In the genomic region with DNA sequence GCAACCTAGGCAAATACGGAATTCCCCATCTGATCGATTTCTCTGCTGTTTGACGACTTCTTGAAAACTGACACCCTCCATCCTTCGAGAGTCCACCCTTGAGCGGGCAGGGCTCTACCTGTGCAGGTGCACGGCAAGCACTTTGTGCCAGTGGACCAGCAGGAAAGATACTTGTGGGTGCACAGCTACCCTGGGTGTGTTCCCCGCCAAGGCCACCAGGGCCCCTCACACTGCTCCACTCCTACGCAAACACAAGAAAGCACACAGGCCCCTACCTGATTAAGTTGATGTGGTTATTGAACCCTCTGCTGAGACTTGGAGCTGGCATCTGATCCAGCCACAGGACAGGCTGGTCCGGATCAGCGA, we compare ENCODE assay signal across 27 mouse cellular contexts. TPM values are rescaled to one million over a fixed set of nuclear protein-coding genes. Genes with fewer than 3 reads are reported as not detected.
DNase-seq lines count a peak whose midpoint lies in the region; ATAC-seq and TF ChIP-seq lines count a peak whose summit lies in the region.
"Had no signal": no experiment of that assay in that cellular context is flagged by ENCODE, and none has a peak within 500 bp of the region (broad histone marks: within the 10 kb centered on the region; RNA-seq: fewer than 3 reads in every experiment).

No protein-coding gene starts in this region.

- no peak overlapping the region for H3K27ac ChIP-seq in midbrain, postnatal 0 days (ENCODE audit: low read depth, low read length)
- no peak overlapping the region for H3K27ac ChIP-seq in midbrain, embryonic 11.5 days (ENCODE audit: low read depth, low read length)
- H3K27ac ChIP-seq in lung, embryonic 15.5 days = peak overlapping the region; percentile 10; the same call in 1 of the 2 replicates
- no peak overlapping the region for H3K27ac ChIP-seq in stomach, postnatal 0 days (replicated peaks)
- no peak overlapping the region for H3K27ac ChIP-seq in forebrain, embryonic 14.5 days (ENCODE audit: low read depth, low read length)
- H3K27ac ChIP-seq: embryonic facial prominence, embryonic 13.5 days; forebrain, embryonic 15.5 days; left cerebral cortex, adult 2 months; liver, embryonic 15.5 days; midbrain, embryonic 12.5 days; neural tube, embryonic 12.5 days had no signal

- no peak overlapping the region for H3K4me3 ChIP-seq in midbrain, postnatal 0 days (ENCODE audit: low read depth, low read length)
- H3K4me3 ChIP-seq in midbrain, embryonic 11.5 days (ENCODE audit: low read depth, low read length) = no peak overlapping the region
- no peak overlapping the region for H3K4me3 ChIP-seq in lung, embryonic 15.5 days
- H3K4me3 ChIP-seq in stomach, postnatal 0 days (ENCODE audit: low read depth, low read length) = no peak overlapping the region
- H3K4me3 ChIP-seq in forebrain, embryonic 14.5 days (ENCODE audit: low read depth, low read length) = no peak overlapping the region
- H3K4me3 ChIP-seq: embryonic facial prominence, embryonic 13.5 days; forebrain, embryonic 15.5 days; left cerebral cortex, adult 2 months; liver, embryonic 15.5 days; midbrain, embryonic 12.5 days; neural tube, embryonic 12.5 days had no signal

- TF ChIP-seq CTCF in midbrain, postnatal 0 days (IDR thresholded peaks at IDR 0.05) = peak; percentile 11; the same call in 1 of the 2 replicates
- TF ChIP-seq CTCF in stomach, postnatal 0 days (IDR thresholded peaks at IDR 0.05; ENCODE audit: low read depth) = peak; percentile 14; the same call in 1 of the 2 replicates

- H3K36me3 ChIP-seq in midbrain, postnatal 0 days (ENCODE audit: insufficient read depth, low read length) = peaks cover 44% of the 10 kb centered on the region
- peaks cover 19% of the 10 kb centered on the region; the same call in 1 of the 2 replicates for H3K36me3 ChIP-seq in midbrain, embryonic 11.5 days (ENCODE audit: control insufficient read depth, insufficient read depth, low read length)
- peaks cover 50% of the 10 kb centered on the region for H3K36me3 ChIP-seq in lung, embryonic 15.5 days
- peaks cover 13% of the 10 kb centered on the region; the same call in 1 of the 2 replicates for H3K36me3 ChIP-seq in stomach, postnatal 0 days (ENCODE audit: control insufficient read depth, insufficient read depth, low read length)
- peaks cover 87% of the 10 kb centered on the region for H3K36me3 ChIP-seq in forebrain, embryonic 14.5 days (ENCODE audit: control insufficient read depth, insufficient read depth, low read length)

- no peak overlapping the region for H3K9ac ChIP-seq in midbrain, postnatal 0 days (replicated peaks; ENCODE audit: low read length, poor library complexity, severe bottlenecking)
- H3K9ac ChIP-seq in midbrain, embryonic 11.5 days (ENCODE audit: low read length) = no peak overlapping the region
- H3K9ac ChIP-seq in lung, embryonic 15.5 days = no peak overlapping the region; the same call in 1 of the 2 replicates
- no peak overlapping the region for H3K9ac ChIP-seq in stomach, postnatal 0 days (ENCODE audit: low read length)
- H3K9ac ChIP-seq in forebrain, embryonic 14.5 days (ENCODE audit: low read length) = no peak overlapping the region
- H3K9ac ChIP-seq: embryonic facial prominence, embryonic 13.5 days; forebrain, embryonic 15.5 days; liver, embryonic 15.5 days; midbrain, embryonic 12.5 days; neural tube, embryonic 12.5 days had no signal

- 47% methylated on average over 10 of the region's 10 CpGs for WGBS in midbrain, postnatal 0 days
- 48% methylated on average over 10 of the region's 10 CpGs for WGBS in midbrain, embryonic 11.5 days
- WGBS in lung, embryonic 15.5 days = 58% methylated on average over 10 of the region's 10 CpGs
- 77% methylated on average over 10 of the region's 10 CpGs for WGBS in stomach, postnatal 0 days
- 68% methylated on average over 10 of the region's 10 CpGs for WGBS in forebrain, embryonic 14.5 days

- H3K9me3 ChIP-seq in midbrain, postnatal 0 days (ENCODE audit: low read length) = no peaks in the 10 kb centered on the region
- H3K9me3 ChIP-seq in midbrain, embryonic 11.5 days (ENCODE audit: control insufficient read depth, low read length) = no peaks in the 10 kb centered on the region
- H3K9me3 ChIP-seq in lung, embryonic 15.5 days = no peaks in the 10 kb centered on the region
- H3K9me3 ChIP-seq in stomach, postnatal 0 days (ENCODE audit: control insufficient read depth, low read length) = no peaks in the 10 kb centered on the region
- H3K9me3 ChIP-seq in forebrain, embryonic 14.5 days (replicated peaks; ENCODE audit: control insufficient read depth, low read length) = no peaks in the 10 kb centered on the region
- H3K9me3 ChIP-seq: embryonic facial prominence, embryonic 13.5 days; forebrain, embryonic 15.5 days; liver, embryonic 15.5 days; midbrain, embryonic 12.5 days; neural tube, embryonic 12.5 days had no signal

- DNase-seq in midbrain, postnatal 0 days (ENCODE audit: low spot score) = no peak
- DNase-seq in midbrain, embryonic 11.5 days (ENCODE audit: low spot score, missing footprints) = no peak
- DNase-seq in ZHBTc4 (ENCODE audit: low read depth, low spot score) = peak; percentile 18
- no peak for DNase-seq in stomach, postnatal 0 days (ENCODE audit: low spot score)
- DNase-seq in left cerebral cortex, postnatal 36 days (ENCODE audit: low spot score in 2 of 2) = no peak
- no peak for DNase-seq in forebrain, embryonic 14.5 days (ENCODE audit: low spot score)
- DNase-seq: adrenal gland, adult 2 months; cerebellum, adult 2 months; cerebellum, postnatal 36 days; embryo, embryonic 11 days; gastrocnemius, postnatal 14 days; heart, adult 11 months; heart, postnatal 10 days; kidney, adult 8-10 months; kidney, postnatal 10 days; left cerebral cortex, postnatal 4 days; liver; right cerebral cortex, postnatal 4 days; thymus, adult 18-20 months had no signal

- no peak for ATAC-seq in midbrain, postnatal 0 days (ENCODE audit: low FRiP score)
- ATAC-seq in midbrain, embryonic 11.5 days (ENCODE audit: low FRiP score) = no peak
- peak; percentile 53; the same call in 1 of the 2 replicates for ATAC-seq in lung, embryonic 15.5 days (ENCODE audit: borderline replicate concordance, extremely low read depth, low FRiP score, low TSS enrichment)
- ATAC-seq in stomach, postnatal 0 days (ENCODE audit: low FRiP score, low TSS enrichment) = no peak
- no peak for ATAC-seq in forebrain, embryonic 14.5 days
- ATAC-seq: forebrain, embryonic 15.5 days had no signal

- H3K27me3 ChIP-seq in midbrain, postnatal 0 days (ENCODE audit: insufficient read depth, low read length) = no peaks in the 10 kb centered on the region
- H3K27me3 ChIP-seq in midbrain, embryonic 11.5 days (ENCODE audit: control insufficient read depth, insufficient read depth, low read length) = no peaks in the 10 kb centered on the region
- no peaks in the 10 kb centered on the region for H3K27me3 ChIP-seq in lung, embryonic 15.5 days
- H3K27me3 ChIP-seq in stomach, postnatal 0 days (ENCODE audit: control insufficient read depth, insufficient read depth, low read length) = no peaks in the 10 kb centered on the region
- no peaks in the 10 kb centered on the region for H3K27me3 ChIP-seq in forebrain, embryonic 14.5 days (replicated peaks; ENCODE audit: control insufficient read depth, insufficient read depth, low read length)
- H3K27me3 ChIP-seq: embryonic facial prominence, embryonic 13.5 days; forebrain, embryonic 15.5 days; liver, embryonic 15.5 days; midbrain, embryonic 12.5 days; neural tube, embryonic 12.5 days had no signal

- intact Hi-C loops in left cerebral cortex, postnatal 36 days (cut with DNase I) = no loop called here

- 0 out of 2 replicates have a peak, but pooled peaks cover 3% of the 10 kb centered on the region for H3K4me1 ChIP-seq in midbrain, postnatal 0 days (ENCODE audit: insufficient read depth, low read length)
- peaks cover 2% of the 10 kb centered on the region; the same call in 1 of the 2 replicates for H3K4me1 ChIP-seq in midbrain, embryonic 11.5 days (ENCODE audit: control insufficient read depth, insufficient read depth, low read length)
- peaks cover 18% of the 10 kb centered on the region for H3K4me1 ChIP-seq in lung, embryonic 15.5 days
- no peaks in the 10 kb centered on the region for H3K4me1 ChIP-seq in stomach, postnatal 0 days (replicated peaks; ENCODE audit: control insufficient read depth, insufficient read depth)
- H3K4me1 ChIP-seq in forebrain, embryonic 14.5 days (ENCODE audit: control insufficient read depth, insufficient read depth, low read length) = no peaks in the 10 kb centered on the region
- H3K4me1 ChIP-seq: embryonic facial prominence, embryonic 13.5 days; liver, embryonic 15.5 days; midbrain, embryonic 12.5 days; neural tube, embryonic 12.5 days had no signal

- TF ChIP-seq EP300 in stomach, postnatal 0 days (optimal IDR thresholded peaks at IDR 0.05) = no peak

- H3K4me2 ChIP-seq in midbrain, postnatal 0 days (ENCODE audit: low read depth, low read length, poor library complexity, severe bottlenecking) = no peak overlapping the region
- no peak overlapping the region for H3K4me2 ChIP-seq in midbrain, embryonic 11.5 days
- H3K4me2 ChIP-seq in lung, embryonic 15.5 days = no peak overlapping the region
- no peak overlapping the region for H3K4me2 ChIP-seq in stomach, postnatal 0 days (replicated peaks; ENCODE audit: low read depth)
- no peak overlapping the region for H3K4me2 ChIP-seq in forebrain, embryonic 14.5 days (ENCODE audit: low read length)
- H3K4me2 ChIP-seq: embryonic facial prominence, embryonic 13.5 days; forebrain, embryonic 15.5 days; heart, embryonic 11.5 days; liver, embryonic 15.5 days; midbrain, embryonic 12.5 days; neural tube, embryonic 12.5 days had no signal

RNA-seq across cellular contexts. Expression of gene 2310022B05Rik, which starts 18.6 kb away (rescaled TPM):
- 87.6 and 88.0 TPM in 2 replicates for total RNA-seq in midbrain, postnatal 0 days (2014; rRNA removed)
- 30.1 and 31.4 TPM in 2 replicates for polyA plus RNA-seq in midbrain, postnatal 0 days (2015; fragmentation: Nextera tagmentation; extraction: Ambion mirVana)
- polyA plus RNA-seq in midbrain, embryonic 11.5 days (2014; fragmentation: Nextera tagmentation; extraction: Ambion mirVana) = 17.4 and 21.2 TPM in 2 replicates
- polyA plus RNA-seq in lung, embryonic 15.5 days (2015; fragmentation: Nextera tagmentation; extraction: Ambion mirVana) = 29.9 and 30.1 TPM in 2 replicates
- 17.9 and 20.0 TPM in 2 replicates for polyA plus RNA-seq in stomach, postnatal 0 days (2015; fragmentation: Nextera tagmentation; extraction: Ambion mirVana)
- total RNA-seq in left cerebral cortex, postnatal 36 days (2021) = 10 to 100 TPM; 52.3 to 58.1 TPM
- 30.6 and 32.4 TPM in 2 replicates for polyA plus RNA-seq in forebrain, embryonic 14.5 days (2014; fragmentation: Nextera tagmentation; extraction: Ambion mirVana)

RNA-seq across cellular contexts. Expression of gene Ttc13, which starts 40.0 kb away (rescaled TPM):
- total RNA-seq in midbrain, postnatal 0 days (2014; rRNA removed) = 64.8 and 76.5 TPM in 2 replicates
- polyA plus RNA-seq in midbrain, postnatal 0 days (2015; fragmentation: Nextera tagmentation; extraction: Ambion mirVana) = 64.0 and 66.5 TPM in 2 replicates
- polyA plus RNA-seq in midbrain, embryonic 11.5 days (2014; fragmentation: Nextera tagmentation; extraction: Ambion mirVana) = 61.5 and 62.7 TPM in 2 replicates
- 47.0 and 49.7 TPM in 2 replicates for polyA plus RNA-seq in lung, embryonic 15.5 days (2015; fragmentation: Nextera tagmentation; extraction: Ambion mirVana)
- 18.7 and 19.7 TPM in 2 replicates for polyA plus RNA-seq in stomach, postnatal 0 days (2015; fragmentation: Nextera tagmentation; extraction: Ambion mirVana)
- total RNA-seq in left cerebral cortex, postnatal 36 days (2021) = 10 to 100 TPM; 35.6 to 49.9 TPM
- polyA plus RNA-seq in forebrain, embryonic 14.5 days (2014; fragmentation: Nextera tagmentation; extraction: Ambion mirVana) = 48.7 and 58.3 TPM in 2 replicates

RNA-seq across cellular contexts. Expression of gene Arv1, which starts 40.2 kb away (rescaled TPM):
- 22.5 and 25.4 TPM in 2 replicates for total RNA-seq in midbrain, postnatal 0 days (2014; rRNA removed)
- polyA plus RNA-seq in midbrain, postnatal 0 days (2015; fragmentation: Nextera tagmentation; extraction: Ambion mirVana) = 35.2 and 35.7 TPM in 2 replicates
- polyA plus RNA-seq in midbrain, embryonic 11.5 days (2014; fragmentation: Nextera tagmentation; extraction: Ambion mirVana) = 31.1 and 33.0 TPM in 2 replicates
- 21.8 and 23.8 TPM in 2 replicates for polyA plus RNA-seq in lung, embryonic 15.5 days (2015; fragmentation: Nextera tagmentation; extraction: Ambion mirVana)
- polyA plus RNA-seq in stomach, postnatal 0 days (2015; fragmentation: Nextera tagmentation; extraction: Ambion mirVana) = 11.0 and 11.2 TPM in 2 replicates
- 10 to 100 TPM in 1 of 2 experiments, 1 to 10 TPM in 1; 9.8 to 12.7 TPM for total RNA-seq in left cerebral cortex, postnatal 36 days (2021)
- polyA plus RNA-seq in forebrain, embryonic 14.5 days (2014; fragmentation: Nextera tagmentation; extraction: Ambion mirVana) = 26.6 and 27.9 TPM in 2 replicates
